Mouse (Mus musculus) liver, embryonic 14.5 days (tissue): ENCODE measurements around the gene Itpka. TPM values are rescaled to one million over a fixed set of nuclear protein-coding genes. Genes with fewer than 3 reads are reported as not detected.

Experiments used
- ATAC-seq: fragments of 200-750 bp; cut with Nextera tagmentation; 2 replicates; pipeline ENCODE4 v1.8.0; 2017; ENCODE audit warnings: moderate number of reproducible peaks, mild to moderate bottlenecking, moderate library complexity; ENCODE audit not compliant: insufficient read depth
- DNase-seq, 3 experiments: peaks; one replicate each; pipeline ENCODE4 v3.0.0-alpha.2; 2012 to 2013; ENCODE audit warnings: low read depth in 3 of 3, low spot score in 3 of 3
- H3K27ac ChIP-seq: fragments of 300-500 bp; sonication (generic); 2 replicates; pipeline ENCODE4 v1.5.1; 2014; ENCODE audit warnings: moderate library complexity, mild to moderate bottlenecking, control low read depth, inconsistent platforms
- H3K27me3 ChIP-seq: fragments of 300-500 bp; sonication (generic); 2 replicates; pipeline ENCODE4 v1.6.1; 2014; ENCODE audit warnings: mild to moderate bottlenecking, low read length, moderate library complexity; ENCODE audit not compliant: control insufficient read depth, insufficient read depth
- H3K36me3 ChIP-seq: fragments of 300-500 bp; sonication (generic); replicated peaks from 2 replicates; pipeline ENCODE4 v1.6.1; 2014; ENCODE audit warnings: low read depth; ENCODE audit not compliant: control insufficient read depth, insufficient read depth
- H3K4me1 ChIP-seq, 2 experiments: fragments of 200-500 bp in 1 of 2; fragments of 300-500 bp in 1 of 2; sonication (generic) in 1 of 2; replicated peaks; 2 replicates each; pipeline ENCODE4 v1.6.1; 2012 to 2014; ENCODE audit warnings: antibody characterized with exemption in 1 of 2, inconsistent platforms in 1 of 2, low read length in 1 of 2; ENCODE audit not compliant: control insufficient read depth in 2 of 2, insufficient read depth in 2 of 2
- H3K4me2 ChIP-seq: fragments of 300-500 bp; sonication (generic); 2 replicates; pipeline ENCODE4 v1.6.1; 2014; ENCODE audit warnings: low read depth, mild to moderate bottlenecking, control low read depth, moderate library complexity
- H3K4me3 ChIP-seq, 2 experiments: fragments of 200-500 bp in 1 of 2; fragments of 300-500 bp in 1 of 2; sonication (generic) in 1 of 2; 2 replicates each; pipeline ENCODE4 v1.5.1; 2012 to 2014; ENCODE audit warnings: low read depth in 2 of 2, low read length in 2 of 2, mild to moderate bottlenecking in 2 of 2, control low read depth in 1 of 2, inconsistent platforms in 1 of 2, moderate library complexity in 1 of 2; ENCODE audit not compliant: insufficient read depth in 1 of 2
- H3K9ac ChIP-seq: fragments of 300-500 bp; sonication (generic); replicated peaks from 2 replicates; pipeline ENCODE4 v1.6.1; 2014; ENCODE audit warnings: mild to moderate bottlenecking, control low read depth, moderate library complexity
- H3K9me3 ChIP-seq: fragments of 300-500 bp; sonication (generic); 2 replicates; pipeline ENCODE4 v1.6.1; 2016; ENCODE audit warnings: low read length, mixed read lengths; ENCODE audit not compliant: control insufficient read depth
- CTCF ChIP-seq: IDR thresholded peaks from 2 replicates; pipeline ENCODE4 v1.5.1; 2016; ENCODE audit warnings: antibody characterized with exemption, low read depth, control low read depth
- EP300 ChIP-seq: IDR thresholded peaks from 2 replicates; pipeline ENCODE4 v1.6.1; 2016; ENCODE audit warnings: antibody characterized with exemption, low read depth
- WGBS: fragments of 180-500 bp; shearing (Covaris S2); extraction: QIAGEN DNeasy Blood & Tissue Kit; methylation state at CpG from one replicate; pipeline ENCODE4 v1.1.7; 2014; ENCODE audit not compliant: insufficient replicate concordance; 5-methylcytosine and 5-hydroxymethylcytosine counted together
- polyA plus RNA-seq, 2 experiments: library from polyadenylated mRNA; depleted of rRNA in 1 of 2; stranded (reverse) in 1 of 2; unstranded in 1 of 2; fragments of >200 nt; fragmentation: Nextera tagmentation in 1 of 2; extraction: Ambion mirVana in 1 of 2; gene quantifications; 2 replicates each; pipeline versions ENCODE4 v1.2.1 to v1.2.3; 2012 to 2014

Itpka gene
- polyA plus RNA-seq, 2 experiments, result 2.1 to 2.3 TPM

- no peaks in the 10 kb centered on the region for H3K36me3 ChIP-seq
- H3K4me2 ChIP-seq, result peak overlapping the region; percentile 100
- no peak overlapping the region for H3K27ac ChIP-seq
- no peak for ATAC-seq
- no peak for TF ChIP-seq CTCF
- TF ChIP-seq EP300, result no peak
- peaks cover 19% of the 10 kb centered on the region for H3K27me3 ChIP-seq
- H3K4me1 ChIP-seq, result peaks cover 20 to 26% of the 10 kb centered on the region in 2 experiments
- 11% methylated on average over 22 of the region's 31 CpGs for WGBS
- H3K4me3 ChIP-seq, result peak overlapping the region; percentile 46 to 72
- no peaks in the 10 kb centered on the region for H3K9me3 ChIP-seq
- no peak for DNase-seq
- peak overlapping the region; percentile 56 for H3K9ac ChIP-seq
Measured at GRCm38 (mm10) chr2:119743176-119743807, 1.2 kb downstream of the Itpka start.

- TF ChIP-seq CTCF (no peak), EP300 (no peak)
- ATAC-seq (no peak), DNase-seq (no peak)
- no peak overlapping the region for H3K9ac ChIP-seq
- WGBS, result 10% methylated on average over 22 of the region's 22 CpGs
- peak overlapping the region; percentile 100 for H3K4me2 ChIP-seq
- H3K27ac ChIP-seq, result no peak overlapping the region
- H3K4me3 ChIP-seq, result peak overlapping the region; percentile 46 to 72
- peaks cover 19% of the 10 kb centered on the region for H3K27me3 ChIP-seq
- peaks cover 20 to 26% of the 10 kb centered on the region in 2 experiments for H3K4me1 ChIP-seq
- H3K36me3 ChIP-seq, result no peaks in the 10 kb centered on the region
- no peaks in the 10 kb centered on the region for H3K9me3 ChIP-seq
Measured at GRCm38 (mm10) chr2:119743808-119744162, 1.6 kb downstream of the Itpka start.

- no peaks in the 10 kb centered on the region for H3K36me3 ChIP-seq
- WGBS, result 3% methylated on average over 46 of the region's 46 CpGs
- ATAC-seq (peak; percentile 71), DNase-seq (peak in 2 of 3 experiments; percentile 19 to 64)
- no peaks in the 10 kb centered on the region for H3K9me3 ChIP-seq
- peak overlapping the region; percentile 100 for H3K4me2 ChIP-seq
- H3K27ac ChIP-seq, result no peak overlapping the region
- H3K4me1 ChIP-seq, result peaks cover 20 to 26% of the 10 kb centered on the region in 2 experiments
- TF ChIP-seq EP300 (no peak), CTCF (no peak)
- H3K9ac ChIP-seq, result no peak overlapping the region
- peak overlapping the region; percentile 18 to 72 for H3K4me3 ChIP-seq
- H3K27me3 ChIP-seq, result peaks cover 22% of the 10 kb centered on the region
Measured at GRCm38 (mm10) chr2:119744163-119745111, 2.3 kb downstream of the Itpka start.

- Histone ChIP-seq H3K9me3 (no peaks in the 10 kb centered on the region), H3K4me1 (peaks cover 20 to 26% of the 10 kb centered on the region in 2 experiments), H3K9ac (no peak overlapping the region), H3K27ac (no peak overlapping the region), H3K27me3 (peaks cover 22% of the 10 kb centered on the region), H3K36me3 (no peaks in the 10 kb centered on the region), H3K4me3 (no peak overlapping the region), H3K4me2 (peak overlapping the region; percentile 100)
- 2% methylated on average over 1 of the region's 1 CpGs for WGBS
- DNase-seq, result no peak
- no peak for ATAC-seq
- TF ChIP-seq EP300 (no peak), CTCF (peak; percentile 48)
Measured at GRCm38 (mm10) chr2:119745281-119745680, 3.1 kb downstream of the Itpka start.

GRCm38 (mm10) chr2:119747554-119747953, 5.4 kb downstream of the Itpka start:
- no peak for DNase-seq
- 55% methylated on average over 7 of the region's 7 CpGs for WGBS

More at GRCm38 (mm10) chr2:119747554-119747953, 5.4 kb downstream of the Itpka start:
- ATAC-seq, result no peak
- H3K27ac ChIP-seq, result no peak overlapping the region
- peaks cover 14 to 18% of the 10 kb centered on the region in 2 experiments for H3K4me1 ChIP-seq
- no peak overlapping the region for H3K4me2 ChIP-seq
- H3K36me3 ChIP-seq, result no peaks in the 10 kb centered on the region
- H3K27me3 ChIP-seq, result peaks cover 21% of the 10 kb centered on the region
- H3K9ac ChIP-seq, result no peak overlapping the region
- no peak for TF ChIP-seq CTCF
- TF ChIP-seq EP300, result no peak
- no peak overlapping the region for H3K4me3 ChIP-seq
- no peaks in the 10 kb centered on the region for H3K9me3 ChIP-seq
